Comparison of ENCODE assay signal across 8 mouse cellular contexts in the genomic region with DNA sequence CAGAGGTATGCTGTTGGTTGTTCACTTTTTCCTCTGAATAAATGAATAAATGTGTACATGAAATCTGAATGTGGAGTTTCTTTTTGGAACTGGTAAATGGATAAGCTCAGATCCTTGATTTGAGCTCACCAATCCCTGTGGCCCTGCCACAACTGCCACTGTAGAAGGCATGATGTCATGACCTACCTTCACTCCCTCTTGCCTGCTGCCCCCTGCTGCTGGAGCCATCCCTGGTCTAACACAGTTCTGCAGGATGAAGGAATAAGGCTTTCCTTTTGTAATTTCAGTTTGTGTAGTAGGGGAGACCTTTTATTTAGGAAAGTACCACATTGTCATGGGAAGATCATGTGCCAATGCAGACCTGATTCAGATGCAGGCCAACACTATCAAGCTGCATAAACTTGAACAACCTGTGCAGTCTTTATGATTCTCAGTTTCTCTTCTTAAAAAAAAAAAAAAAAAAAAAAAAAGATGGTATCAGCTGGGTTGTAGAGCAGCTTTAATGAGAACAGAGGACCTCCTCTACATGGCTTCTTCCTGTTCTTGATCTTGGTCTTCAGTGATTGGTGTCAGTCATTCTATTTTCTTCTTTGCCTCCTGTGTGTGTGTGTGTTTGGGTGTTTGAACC.
DNase-seq lines count a peak whose midpoint lies in the region; ATAC-seq lines count a peak whose summit lies in the region.

No protein-coding gene starts in this region.

- H3K4me3 ChIP-seq in hindbrain, embryonic 10.5 days: no peak overlapping the region
- H3K4me3 ChIP-seq in hindbrain, embryonic 16.5 days (ENCODE audit: low read length): no peak overlapping the region
- H3K4me3 ChIP-seq in forebrain, embryonic 13.5 days: no peak overlapping the region

- no peaks in the 10 kb centered on the region for H3K36me3 ChIP-seq in hindbrain, embryonic 10.5 days
- H3K36me3 ChIP-seq in hindbrain, embryonic 16.5 days (ENCODE audit: control insufficient read depth, insufficient read depth, low read length): no peaks in the 10 kb centered on the region
- H3K36me3 ChIP-seq in forebrain, embryonic 13.5 days (ENCODE audit: poor library complexity, severe bottlenecking): no peaks in the 10 kb centered on the region

- ATAC-seq in hindbrain, embryonic 16.5 days: no peak
- ATAC-seq in forebrain, embryonic 13.5 days: no peak

- H3K4me1 ChIP-seq in hindbrain, embryonic 10.5 days (replicated peaks): 0 out of 2 replicates have a peak, but pooled peaks cover 4% of the 10 kb centered on the region
- no peaks in the 10 kb centered on the region for H3K4me1 ChIP-seq in hindbrain, embryonic 16.5 days (ENCODE audit: control insufficient read depth, insufficient read depth, low read depth, low read length)
- H3K4me1 ChIP-seq in forebrain, embryonic 13.5 days: no peaks in the 10 kb centered on the region

- no peaks in the 10 kb centered on the region for H3K9me3 ChIP-seq in hindbrain, embryonic 10.5 days
- H3K9me3 ChIP-seq in hindbrain, embryonic 16.5 days (ENCODE audit: control insufficient read depth, low read length): no peaks in the 10 kb centered on the region
- H3K9me3 ChIP-seq in forebrain, embryonic 13.5 days (replicated peaks): no peaks in the 10 kb centered on the region

- no peak overlapping the region for H3K4me2 ChIP-seq in hindbrain, embryonic 16.5 days (ENCODE audit: low read length)
- no peak overlapping the region for H3K4me2 ChIP-seq in forebrain, embryonic 13.5 days

- peak; percentile 19 for DNase-seq in hindbrain, embryonic 10.5 days (ENCODE audit: low spot score)
- DNase-seq in CD4-positive, CD25-positive, alpha-beta regulatory T cell, adult 2 months (ENCODE audit: low read depth, low spot score): peak; percentile 54
- DNase-seq in adrenal gland, adult 2 months: peak; percentile 68
- peak; percentile 68 for DNase-seq in liver
- DNase-seq in testis, postnatal 14 days (ENCODE audit: low spot score): peak; percentile 16
- DNase-seq in right cerebral cortex, postnatal 36 days (ENCODE audit: low spot score in 2 of 2): no peak

- H3K9ac ChIP-seq in hindbrain, embryonic 16.5 days (ENCODE audit: low read depth, low read length): no peak overlapping the region
- no peak overlapping the region for H3K9ac ChIP-seq in forebrain, embryonic 13.5 days

- H3K27me3 ChIP-seq in hindbrain, embryonic 10.5 days (ENCODE audit: insufficient read depth, poor library complexity, severe bottlenecking): no peaks in the 10 kb centered on the region
- no peaks in the 10 kb centered on the region for H3K27me3 ChIP-seq in hindbrain, embryonic 16.5 days (replicated peaks; ENCODE audit: control insufficient read depth, insufficient read depth, low read length)
- no peaks in the 10 kb centered on the region for H3K27me3 ChIP-seq in forebrain, embryonic 13.5 days

- no peak overlapping the region for H3K27ac ChIP-seq in hindbrain, embryonic 10.5 days
- no peak overlapping the region for H3K27ac ChIP-seq in hindbrain, embryonic 16.5 days (ENCODE audit: low read depth, low read length)
- no peak overlapping the region for H3K27ac ChIP-seq in forebrain, embryonic 13.5 days

Comparison
In these comparisons a context has a peak if more than half of its experiments do, and no peak if none do; other contexts are left out.
1. DNase-seq: peak in hindbrain, embryonic 10.5 days (single experiment), CD4-positive, CD25-positive, alpha-beta regulatory T cell, adult 2 months (single experiment), adrenal gland, adult 2 months (single experiment), liver (single experiment) and testis, postnatal 14 days (single experiment); none in right cerebral cortex, postnatal 36 days (0 of 2).